Mouse (Mus musculus) testis, adult 10 weeks (tissue): ENCODE measurements around the gene Nes. TPM values are rescaled to one million over a fixed set of nuclear protein-coding genes. Genes with fewer than 3 reads are reported as not detected.

Experiments
- polyA plus RNA-seq: library from polyadenylated mRNA; stranded (reverse); fragments of 350-450 nt; fragmentation: Illumina TruSeq; extraction: RNeasy Lipid Tissue Mini Kit (QIAGEN cat#74804); gene quantifications from one replicate; pipeline ENCODE4 v1.2.3, GENCODE M21; 2014; ENCODE audit warnings: low read depth, low replicate concordance

The Nes gene
- 0.73 TPM for polyA plus RNA-seq

GRCm38 (mm10) chr3:87970939-87971488, at the start of gene Nes:
TSS of gene Nes (plus strand) at chr3:87971078.

DNA sequence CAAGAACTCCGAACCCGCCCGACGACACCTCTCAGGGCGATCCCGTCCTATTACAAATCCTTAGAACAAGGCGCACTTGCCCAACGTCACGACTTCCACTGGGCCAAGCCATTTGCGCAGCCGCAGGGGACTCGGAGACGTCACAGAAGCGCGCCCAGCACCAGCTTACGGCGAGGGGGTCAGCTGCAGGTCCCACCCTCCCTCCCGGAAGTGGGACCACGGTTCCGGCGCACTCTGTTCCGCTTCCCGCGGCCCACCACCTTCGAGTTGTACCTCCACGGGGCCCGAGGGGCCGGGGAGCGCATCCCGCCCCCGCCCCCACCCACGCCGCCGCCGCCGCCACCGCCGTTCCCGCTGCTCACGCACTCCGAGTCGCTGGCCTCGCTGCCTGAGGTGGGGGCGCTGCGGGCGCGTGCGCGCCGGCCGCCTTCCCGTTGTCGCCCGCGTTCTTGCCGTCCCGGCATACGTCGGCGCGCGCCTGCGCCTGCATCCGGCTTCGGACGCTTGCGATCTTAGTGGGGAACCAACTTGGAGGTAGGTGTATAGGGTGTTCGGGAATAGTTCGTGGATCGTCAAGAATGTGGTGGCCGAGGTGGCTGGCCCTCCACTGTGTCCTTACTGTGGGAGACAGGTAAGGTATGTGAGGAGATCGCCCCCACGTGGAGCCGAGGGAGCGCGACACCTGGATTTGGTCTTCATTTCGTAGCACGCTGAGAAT, 40.6 kb upstream of the Nes start, which contains the start of the genes Isg20l2 and Rrnad1:
TSS of gene Isg20l2 (plus strand) at position 237 of the 718 bp plus-strand sequence.
TSS of gene Rrnad1 (minus strand) at position 640 of the 718 bp plus-strand sequence.

DNA sequence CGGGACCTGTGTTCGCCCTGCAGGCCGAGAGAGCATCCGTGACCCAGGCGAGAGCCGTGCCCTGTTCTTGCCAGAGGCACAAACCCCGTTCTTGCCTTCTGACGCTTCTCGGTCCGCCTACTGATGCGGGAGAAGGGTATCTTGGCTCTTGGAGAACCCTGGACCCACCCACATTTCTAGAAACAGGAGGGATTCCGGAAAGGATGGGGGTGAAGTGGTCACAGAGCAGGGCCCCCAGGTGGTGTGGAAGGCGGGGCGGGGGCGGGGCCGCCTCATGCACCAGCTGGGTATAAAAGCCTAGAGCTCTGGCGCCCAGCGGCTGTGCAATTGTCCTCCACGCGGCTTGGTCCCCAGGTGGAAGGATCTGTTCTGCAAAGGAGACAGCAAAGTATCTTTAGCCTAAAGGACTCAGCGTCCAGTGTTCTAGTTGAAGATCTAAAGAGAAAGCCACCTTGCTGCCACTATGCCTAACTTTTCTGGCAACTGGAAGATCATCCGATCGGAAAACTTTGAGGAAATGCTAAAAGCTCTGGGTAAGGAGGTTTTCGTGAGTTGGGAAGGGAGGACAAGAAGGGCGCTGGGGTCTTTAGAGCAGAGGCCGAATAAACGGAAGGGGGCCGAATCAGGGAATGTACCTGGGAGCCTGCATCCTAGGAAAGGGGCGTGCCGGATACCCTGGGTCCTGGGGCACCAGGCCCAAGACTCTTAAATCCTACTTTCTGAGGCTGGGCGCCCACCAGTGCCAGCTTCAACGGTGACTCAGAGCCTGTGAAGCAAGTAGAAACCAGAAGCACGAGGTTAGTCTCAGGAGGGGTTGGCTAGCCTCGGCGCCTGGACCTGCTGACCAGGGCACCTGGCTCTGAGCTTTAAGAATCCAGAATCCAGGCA, 22.3 kb upstream of the Nes start, which contains the start of gene Crabp2:
TSS of gene Crabp2 (plus strand) at position 289 of the 888 bp plus-strand sequence.

GRCm38 (mm10) chr3:88000181-88000580, 29.3 kb downstream of the Nes start, which contains the start of gene Bcan:
TSS of gene Bcan (minus strand) at chr3:88000230.

GRCm38 (mm10) chr3:88027434-88028186, 56.7 kb downstream of the Nes start, which contains the start of gene Hapln2:
TSS of gene Hapln2 (minus strand) at chr3:88027583.

Other genes starting within 250 kb of the Nes start
- gene Lrrc71, start 222.5 kb upstream of the Nes start, polyA plus RNA-seq = 25.4 TPM
- gene Ntrk1, start 175.9 kb upstream of the Nes start, polyA plus RNA-seq = not detected
- gene Insrr, start 174.1 kb upstream of the Nes start, polyA plus RNA-seq = not detected
- 0.14 TPM for gene Pear1, start 146.8 kb upstream of the Nes start, polyA plus RNA-seq
- gene Sh2d2a, start 124.3 kb upstream of the Nes start, polyA plus RNA-seq = not detected
- 3.6 TPM for gene Prcc, start 85.5 kb upstream of the Nes start, polyA plus RNA-seq
- 195 TPM for gene Hdgf, start 64.8 kb upstream of the Nes start, polyA plus RNA-seq
- 95.8 TPM for gene Mrpl24, start 51.6 kb upstream of the Nes start, polyA plus RNA-seq
- 96.7 TPM for gene Isg20l2, start 40.8 kb upstream of the Nes start, polyA plus RNA-seq
- gene Rrnad1, start 40.4 kb upstream of the Nes start, polyA plus RNA-seq = 5.3 TPM
- not detected for gene Crabp2, start 22.4 kb upstream of the Nes start, polyA plus RNA-seq
- not detected for gene Bcan, start 29.2 kb downstream of the Nes start, polyA plus RNA-seq
- gene Hapln2, start 56.5 kb downstream of the Nes start, polyA plus RNA-seq = 1.8 TPM
- 5.1 TPM for gene Gpatch4, start 72.0 kb downstream of the Nes start, polyA plus RNA-seq
- 17.5 TPM for gene Naxe, start 87.4 kb downstream of the Nes start, polyA plus RNA-seq
- 9.3 TPM for gene Ttc24, start 107.2 kb downstream of the Nes start, polyA plus RNA-seq
- gene Iqgap3, start 110.9 kb downstream of the Nes start, polyA plus RNA-seq = 0.36 TPM
- 2.4 TPM for gene Mef2d, start 171.3 kb downstream of the Nes start, polyA plus RNA-seq